Mouse (Mus musculus) ES-E14 (cell line): ENCODE results near the gene Nagk. TPM values are rescaled to one million over a fixed set of nuclear protein-coding genes. Genes with fewer than 3 reads are reported as not detected.

Source experiments
- DNase-seq: peaks from one replicate; pipeline ENCODE4 v3.0.0-alpha.2; 2013; ENCODE audit warnings: low read depth, low spot score
- H3K27ac ChIP-seq: 2 replicates; pipeline ENCODE4 v1.5.1; 2012; ENCODE audit warnings: low read depth, mild to moderate bottlenecking, low read length, moderate library complexity, mixed read lengths; ENCODE audit not compliant: poor library complexity, insufficient read depth, severe bottlenecking
- H3K36me3 ChIP-seq: 2 replicates; pipeline ENCODE4 v1.6.1; 2012; ENCODE audit warnings: mild to moderate bottlenecking, low read length, moderate library complexity, mixed read lengths; ENCODE audit not compliant: control insufficient read depth, poor library complexity, insufficient read depth, severe bottlenecking
- H3K4me1 ChIP-seq, 2 experiments: fragments of 150-350 bp in 1 of 2; sonication (generic) in 1 of 2; 2 replicates each; pipeline ENCODE4 v1.6.1; 2012; ENCODE audit warnings: low read length in 2 of 2, mild to moderate bottlenecking in 1 of 2, mixed read lengths in 1 of 2; ENCODE audit not compliant: control insufficient read depth in 2 of 2, insufficient read depth in 2 of 2, poor library complexity in 1 of 2
- H3K4me3 ChIP-seq, 2 experiments: fragments of 150-350 bp in 1 of 2; sonication (generic) in 1 of 2; 2 replicates each; pipeline ENCODE4 v1.5.1; 2012; ENCODE audit warnings: low read length in 2 of 2, low read depth in 1 of 2, mild to moderate bottlenecking in 1 of 2, mixed read lengths in 1 of 2; ENCODE audit not compliant: insufficient read depth in 1 of 2, poor library complexity in 1 of 2, severe bottlenecking in 1 of 2
- H3K9ac ChIP-seq: 2 replicates; pipeline ENCODE4 v1.6.1; 2012; ENCODE audit warnings: low read depth, mild to moderate bottlenecking, low read length, mixed read lengths; ENCODE audit not compliant: poor library complexity, insufficient read depth, severe bottlenecking
- H3K9me3 ChIP-seq: fragments of 150-350 bp; sonication (generic); 2 replicates; pipeline ENCODE4 v1.6.1; 2012; ENCODE audit warnings: low read depth, mild to moderate bottlenecking, low read length; ENCODE audit not compliant: control insufficient read depth, insufficient read depth
- CHD2 ChIP-seq: IDR thresholded peaks from 2 replicates; pipeline ENCODE4 v1.6.1; 2014; ENCODE audit warnings: mild to moderate bottlenecking, low read depth, low read length, inconsistent platforms
- HCFC1 ChIP-seq: IDR thresholded peaks from 2 replicates; pipeline ENCODE4 v1.6.1; 2012; ENCODE audit warnings: low read length, inconsistent platforms, borderline replicate concordance; ENCODE audit not compliant: insufficient read depth
- MAFK ChIP-seq: IDR thresholded peaks from 2 replicates; pipeline ENCODE4 v1.6.1; 2014; ENCODE audit warnings: mild to moderate bottlenecking, low read depth, low read length, inconsistent platforms; ENCODE audit not compliant: insufficient read depth
- ZC3H11A ChIP-seq: IDR thresholded peaks from 2 replicates; pipeline ENCODE4 v1.6.1; 2012; ENCODE audit warnings: low read depth, mild to moderate bottlenecking, inconsistent platforms, low read length, borderline replicate concordance
- ZNF384 ChIP-seq: IDR thresholded peaks from 2 replicates; pipeline ENCODE4 v1.6.1; 2012; ENCODE audit warnings: low read depth, low read length, inconsistent platforms
- in situ Hi-C, 2 experiments: fragments of 600-800 bp; cut with MboI; formaldehyde crosslinking; loops; one replicate each; pipeline ENCODE4 v1.15.1; 2025; ENCODE audit warnings: low sequenced_read_pairs in 2 of 2, inconsistent platforms in 1 of 2; ENCODE audit not compliant: unreplicated experiment in 2 of 2
- total RNA-seq: library from RNA; depleted of rRNA; stranded (reverse); fragments of 300-350 nt; gene quantifications from 2 replicates; pipeline ENCODE4 v1.2.3, GENCODE M21; 2012

Nagk gene
- total RNA-seq, 1 experiment, result 22.2 TPM

DNA sequence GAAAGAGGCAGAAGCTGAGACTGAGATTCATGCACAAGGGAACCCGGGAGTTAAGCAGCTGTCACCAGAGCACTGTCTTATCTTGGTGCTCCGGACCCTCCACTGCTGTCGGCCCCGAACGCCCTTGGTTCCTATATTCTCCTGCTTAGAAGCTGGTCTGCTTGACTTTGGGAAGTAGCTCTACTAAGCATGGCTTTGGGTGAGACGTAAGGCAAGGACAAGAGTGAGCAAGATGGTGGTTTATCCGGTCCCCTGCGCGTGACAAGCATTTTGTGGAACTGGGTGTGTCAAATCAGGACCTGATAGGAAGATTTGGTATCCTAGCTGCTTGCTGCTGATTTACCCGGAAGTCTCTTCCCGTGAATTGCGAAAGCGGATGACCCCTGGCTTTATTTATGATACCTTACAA lies 714 bp downstream of the Nagk start:
- DNase-seq, result peak; percentile 15
- H3K9me3 ChIP-seq, result no peaks in the 10 kb centered on the region
- in situ Hi-C loops, result no loop called here
- H3K4me3 ChIP-seq, result peak overlapping the region; percentile 76 to 80
- TF ChIP-seq HCFC1 (no peak), ZNF384 (no peak), ZC3H11A (no peak), MAFK (no peak), CHD2 (no peak)
- 0 out of 2 replicates have a peak, but pooled peaks cover 1% of the 10 kb centered on the region for H3K36me3 ChIP-seq
- H3K9ac ChIP-seq, result peak overlapping the region; percentile 77
- H3K4me1 ChIP-seq, result peaks cover 3% of the 10 kb centered on the region in 2 experiments; a peak in 2 of 4 replicates
- H3K27ac ChIP-seq, result no peak overlapping the region

DNA sequence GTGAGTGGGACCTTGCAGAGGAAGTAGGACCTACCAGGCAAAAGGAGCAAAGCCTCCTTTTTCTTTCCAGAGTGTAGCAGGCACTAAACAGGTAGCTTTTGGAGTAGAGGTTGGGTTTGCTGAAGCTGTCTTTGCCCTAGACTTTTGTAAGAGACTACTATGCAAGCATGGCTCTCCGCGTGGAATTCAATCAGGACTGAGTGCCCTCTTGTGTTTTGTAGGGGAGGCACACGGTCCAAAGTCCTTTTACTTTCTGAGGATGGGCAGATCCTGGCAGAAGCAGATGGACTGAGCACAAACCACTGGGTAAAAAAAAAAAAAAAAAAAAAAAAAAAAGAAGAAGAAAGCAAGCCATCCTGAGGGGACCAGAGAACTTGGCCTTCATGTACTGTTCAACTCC lies 1.9 kb downstream of the Nagk start:
- DNase-seq, result no peak
- Histone ChIP-seq H3K4me1 (peaks cover 0 to 3% of the 10 kb centered on the region in 2 experiments; a peak in 1 of 4 replicates), H3K9ac (no peak overlapping the region), H3K36me3 (peaks cover 6% of the 10 kb centered on the region; the same call in 1 of the 2 replicates), H3K27ac (no peak overlapping the region), H3K9me3 (no peaks in the 10 kb centered on the region), H3K4me3 (no peak overlapping the region)
- in situ Hi-C loops, result no loop called here
- TF ChIP-seq HCFC1, result no peak
- TF ChIP-seq ZC3H11A, result no peak

DNA sequence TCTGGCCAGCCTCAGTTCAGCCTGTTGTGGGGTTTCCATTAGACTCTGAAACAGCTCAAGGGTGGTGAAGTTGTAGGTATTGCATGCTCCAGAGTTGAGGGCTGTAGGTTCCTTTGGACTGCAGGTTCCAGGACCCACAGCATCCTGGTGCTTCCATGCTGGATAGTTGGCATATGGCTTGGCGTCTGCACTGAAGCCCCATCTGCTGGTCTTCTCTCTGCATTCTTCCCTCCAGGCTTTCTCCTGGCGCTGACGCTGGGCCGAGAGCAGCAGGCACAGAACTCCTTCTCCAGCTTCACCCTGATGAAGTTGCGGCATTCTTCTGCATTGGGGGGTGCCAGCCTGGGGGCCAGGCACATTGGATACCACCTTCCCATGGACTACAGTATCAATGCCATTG lies 7.3 kb downstream of the Nagk start:
- H3K27ac ChIP-seq, result no peak overlapping the region
- H3K4me3 ChIP-seq, result no peak overlapping the region
- H3K4me1 ChIP-seq, result no peaks in the 10 kb centered on the region
- peaks cover 16% of the 10 kb centered on the region; the same call in 1 of the 2 replicates for H3K36me3 ChIP-seq
- no peak for TF ChIP-seq ZNF384
- TF ChIP-seq CHD2, result no peak
- TF ChIP-seq MAFK, result no peak
- TF ChIP-seq HCFC1, result no peak
- TF ChIP-seq ZC3H11A, result no peak
- no peaks in the 10 kb centered on the region for H3K9me3 ChIP-seq
- no peak overlapping the region for H3K9ac ChIP-seq
- in situ Hi-C loops, result no loop called here
- no peak for DNase-seq

DNA sequence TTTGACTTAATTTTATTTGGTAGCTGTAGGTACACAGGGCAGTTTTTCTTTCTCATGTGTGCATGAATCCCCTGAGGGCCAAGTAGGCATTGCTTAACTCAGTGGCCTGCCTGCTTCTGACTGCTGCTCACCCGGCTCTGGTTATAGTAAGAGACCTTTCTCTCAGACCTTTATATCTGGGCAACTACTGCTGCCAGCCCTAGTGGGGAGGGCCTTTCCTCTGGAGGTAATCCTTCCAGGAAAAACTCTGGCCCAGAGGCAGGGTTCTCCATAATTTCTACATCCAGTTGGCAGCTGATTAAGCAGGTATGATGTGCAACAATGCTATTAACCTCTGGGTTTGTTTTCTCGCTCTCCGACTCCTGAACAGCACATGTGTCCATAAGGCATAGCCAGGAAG lies 8.1 kb downstream of the Nagk start:
- in situ Hi-C loops, result no loop called here

DNA sequence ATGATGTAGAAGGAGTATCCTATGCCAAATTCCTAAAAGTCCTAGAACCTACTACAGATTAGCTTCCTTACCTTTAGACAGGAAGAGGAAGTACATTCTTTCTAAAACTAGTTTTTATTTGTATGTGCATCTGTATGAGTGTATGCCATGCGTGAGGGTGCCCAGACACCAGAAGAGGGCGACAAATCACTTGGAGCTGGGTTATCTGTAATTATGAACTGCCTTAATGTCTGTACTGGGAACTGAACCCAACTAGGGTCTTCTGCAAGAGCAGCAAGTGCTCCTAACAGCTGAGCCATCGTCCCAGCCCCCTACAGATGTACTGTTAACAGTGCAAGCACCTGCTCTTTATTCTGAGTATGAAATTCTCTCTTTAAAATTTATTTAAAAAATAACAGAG lies 21.0 kb downstream of the Nagk start:
- Histone ChIP-seq H3K4me1 (peaks cover 0 to 5% of the 10 kb centered on the region in 2 experiments; a peak in 2 of 4 replicates), H3K36me3 (peaks cover 6% of the 10 kb centered on the region), H3K9ac (no peak overlapping the region), H3K27ac (no peak overlapping the region), H3K4me3 (no peak overlapping the region), H3K9me3 (no peaks in the 10 kb centered on the region)
- in situ Hi-C loops, result no loop called here
- no peak for DNase-seq
- TF ChIP-seq HCFC1 (no peak), ZC3H11A (peak; percentile 30; the same call in 1 of the 2 replicates)

More for the DNA sequence above, 8.1 kb downstream of the Nagk start:
- TF ChIP-seq ZC3H11A, result no peak
- TF ChIP-seq MAFK, result no peak
- TF ChIP-seq HCFC1, result no peak
- TF ChIP-seq ZNF384, result no peak
- Histone ChIP-seq H3K4me1 (no peaks in the 10 kb centered on the region), H3K9ac (no peak overlapping the region), H3K4me3 (no peak overlapping the region), H3K9me3 (no peaks in the 10 kb centered on the region), H3K27ac (no peak overlapping the region), H3K36me3 (peaks cover 16% of the 10 kb centered on the region; the same call in 1 of the 2 replicates)
- DNase-seq, result no peak
